Mouse (Mus musculus) lung, adult 2 months (tissue): Measurements from ENCODE around the gene Kcnn1. TPM values are rescaled to one million over a fixed set of nuclear protein-coding genes. Genes with fewer than 3 reads are reported as not detected.

Experiments used
- DNase-seq: peaks from one replicate; pipeline ENCODE4 v3.0.0; 2022
- H3K4me1 ChIP-seq: fragments of 200-500 bp; 2 replicates; pipeline ENCODE4 v1.6.1; 2011; ENCODE audit warnings: low read length; ENCODE audit not compliant: control insufficient read depth, insufficient read depth
- H3K4me3 ChIP-seq: fragments of 200-500 bp; replicated peaks from 2 replicates; pipeline ENCODE3; 2011; ENCODE audit warnings: low read depth, mild to moderate bottlenecking, control low read depth, low read length; ENCODE audit errors: extremely low read depth
- CTCF ChIP-seq: fragments of 200-500 bp; IDR thresholded peaks from 2 replicates; pipeline ENCODE4 v1.5.1; 2011; ENCODE audit warnings: mild to moderate bottlenecking, low read length, control low read depth; ENCODE audit not compliant: insufficient read depth
- POLR2A ChIP-seq: fragments of 200-500 bp; IDR thresholded peaks from 2 replicates; pipeline ENCODE4 v1.6.1; 2011; ENCODE audit warnings: low read depth, mild to moderate bottlenecking, control low read depth, low read length, borderline replicate concordance; ENCODE audit errors: extremely low read depth
- WGBS: fragments of 180-500 bp; shearing (Covaris S2); methylation state at CpG from one replicate; pipeline ENCODE4 v1.1.7; 2018; 5-methylcytosine and 5-hydroxymethylcytosine counted together
- polyA plus RNA-seq: library from polyadenylated mRNA; depleted of rRNA; stranded (reverse); fragments of >200 nt; gene quantifications from 2 replicates; pipeline ENCODE4 v1.2.3, GENCODE M21; 2012

Kcnn1 gene
- polyA plus RNA-seq, 1 experiment = 5.0 TPM

- peak; percentile 70 for DNase-seq
- TF ChIP-seq POLR2A (no peak), CTCF (no peak)
- Histone ChIP-seq H3K4me3 (peak overlapping the region; percentile 43), H3K4me1 (peaks cover 3% of the 10 kb centered on the region; the same call in 1 of the 2 replicates)
- WGBS = 7% methylated on average over 33 of the region's 33 CpGs
These were observed 6.4 kb downstream of the Kcnn1 start for GRCm38 (mm10) chr8:70856541-70857197.

GRCm38 (mm10) chr8:70856028-70856427 is 7.0 kb downstream of the Kcnn1 start:
- no peak for DNase-seq
- H3K4me1 ChIP-seq = peaks cover 3% of the 10 kb centered on the region; the same call in 1 of the 2 replicates
- no peak overlapping the region for H3K4me3 ChIP-seq
- TF ChIP-seq CTCF = no peak
- TF ChIP-seq POLR2A = no peak
- 66% methylated on average over 5 of the region's 5 CpGs for WGBS

GRCm38 (mm10) chr8:70853863-70854262 is 9.2 kb downstream of the Kcnn1 start:
- 76% methylated on average over 2 of the region's 2 CpGs for WGBS
- no peak for DNase-seq
- TF ChIP-seq POLR2A (no peak), CTCF (no peak)

GRCm38 (mm10) chr8:70852595-70853231 is 10.3 kb downstream of the Kcnn1 start:
- Histone ChIP-seq H3K4me3 (no peak overlapping the region), H3K4me1 (peaks cover 3% of the 10 kb centered on the region; the same call in 1 of the 2 replicates)
- DNase-seq = no peak
- WGBS = 90% methylated on average over 41 of the region's 41 CpGs
- TF ChIP-seq POLR2A (no peak), CTCF (no peak)

More at GRCm38 (mm10) chr8:70853863-70854262, 9.2 kb downstream of the Kcnn1 start:
- Histone ChIP-seq H3K4me3 (no peak overlapping the region), H3K4me1 (peaks cover 3% of the 10 kb centered on the region; the same call in 1 of the 2 replicates)

DNA sequence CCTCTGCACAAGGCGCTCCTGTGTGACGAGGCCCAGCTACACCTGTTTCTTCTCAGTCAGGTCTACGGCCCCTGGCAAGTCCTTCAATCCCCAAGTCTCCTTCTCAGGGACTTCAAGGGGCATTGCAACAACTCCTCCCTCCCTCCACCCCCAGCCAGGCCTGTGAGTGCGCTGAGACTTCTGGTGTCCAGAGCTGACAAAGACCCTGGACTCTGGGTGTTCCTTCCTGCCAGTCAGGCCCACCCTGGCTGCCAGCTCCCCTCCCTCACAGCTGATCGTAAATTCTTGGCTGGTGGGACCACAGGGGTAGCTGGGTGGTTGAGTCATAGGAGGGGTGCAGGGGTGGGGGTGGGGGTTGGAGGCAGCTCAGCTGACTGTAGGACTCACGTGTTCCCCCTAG is 11.2 kb downstream of the Kcnn1 start:
- TF ChIP-seq CTCF (no peak), POLR2A (no peak)

GRCm38 (mm10) chr8:70850947-70851346 is 12.1 kb downstream of the Kcnn1 start:
- DNase-seq = no peak
- Histone ChIP-seq H3K4me3 (no peak overlapping the region), H3K4me1 (no peaks in the 10 kb centered on the region)
- WGBS = 86% methylated on average over 4 of the region's 4 CpGs
- TF ChIP-seq CTCF (no peak), POLR2A (no peak)

More for the DNA sequence above, 11.2 kb downstream of the Kcnn1 start:
- Histone ChIP-seq H3K4me3 (no peak overlapping the region), H3K4me1 (peaks cover 3% of the 10 kb centered on the region; the same call in 1 of the 2 replicates)
- WGBS = 60% methylated on average over 6 of the region's 6 CpGs
- DNase-seq = no peak

DNA sequence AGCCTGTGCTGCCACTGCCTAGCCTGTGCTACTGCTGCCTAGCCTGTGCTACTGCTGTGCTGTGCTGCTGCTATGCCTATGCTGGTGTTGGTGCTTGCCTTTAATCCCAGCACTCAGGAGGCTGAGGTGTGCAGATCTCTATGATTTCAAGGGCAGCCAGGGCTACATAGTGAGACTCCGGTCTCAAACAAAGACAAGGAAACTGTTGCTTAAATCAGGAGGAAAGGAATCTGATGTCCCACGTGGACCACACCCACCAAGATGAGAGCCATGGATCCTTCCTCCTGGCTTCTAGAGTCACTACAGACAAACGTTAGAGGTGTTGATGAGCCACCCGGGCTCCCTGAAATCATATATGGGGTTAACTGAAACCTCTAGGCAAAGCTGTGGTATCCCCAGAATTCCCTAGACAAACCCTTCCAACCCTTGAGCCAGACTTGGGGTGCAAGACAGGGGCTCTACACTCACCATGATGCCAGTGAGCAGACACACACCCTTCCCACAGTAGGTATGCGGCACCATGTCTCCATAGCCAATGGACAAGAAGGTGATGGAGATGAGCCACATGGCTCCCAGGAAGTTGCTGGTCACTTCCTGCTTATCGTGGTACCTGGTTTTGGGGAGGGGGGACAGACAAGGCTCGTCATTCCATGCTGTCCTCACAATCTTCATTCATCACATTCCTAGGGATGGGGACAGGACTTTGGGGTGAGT is 12.8 kb downstream of the Kcnn1 start:
- WGBS = 58% methylated on average over 7 of the region's 7 CpGs
- H3K4me3 ChIP-seq = no peak overlapping the region
- no peak for TF ChIP-seq POLR2A
- no peak for TF ChIP-seq CTCF
- DNase-seq = no peak
- H3K4me1 ChIP-seq = no peaks in the 10 kb centered on the region

- no peak for DNase-seq
- WGBS = 66% methylated on average over 3 of the region's 3 CpGs
- no peak for TF ChIP-seq POLR2A
- no peak for TF ChIP-seq CTCF
These were observed 13.6 kb downstream of the Kcnn1 start for GRCm38 (mm10) chr8:70849333-70849990.

More at GRCm38 (mm10) chr8:70849333-70849990, 13.6 kb downstream of the Kcnn1 start:
- H3K4me3 ChIP-seq = no peak overlapping the region
- no peaks in the 10 kb centered on the region for H3K4me1 ChIP-seq
